Mouse (Mus musculus) heart, embryonic 16.5 days (tissue): ENCODE results near the gene Egfem1. TPM values are rescaled to one million over a fixed set of nuclear protein-coding genes. Genes with fewer than 3 reads are reported as not detected.

Experiments
- ATAC-seq: fragments of 200-750 bp; cut with Nextera tagmentation; replicated peaks from 2 replicates; pipeline ENCODE4 v1.8.0; 2017; ENCODE audit warnings: moderate number of reproducible peaks; ENCODE audit not compliant: insufficient read depth, low FRiP score; ENCODE audit errors: extremely low read depth
- H3K27ac ChIP-seq: fragments of 300-500 bp; sonication (generic); 2 replicates; pipeline ENCODE4 v1.5.1; 2014; ENCODE audit warnings: mild to moderate bottlenecking, low read length, control low read depth, moderate library complexity
- H3K27me3 ChIP-seq: fragments of 300-500 bp; sonication (generic); 2 replicates; pipeline ENCODE4 v1.6.1; 2014; ENCODE audit warnings: low read length, mixed read lengths; ENCODE audit not compliant: control insufficient read depth, insufficient read depth
- H3K36me3 ChIP-seq: fragments of 300-500 bp; sonication (generic); 2 replicates; pipeline ENCODE4 v1.6.1; 2014; ENCODE audit not compliant: control insufficient read depth, insufficient read depth
- H3K4me1 ChIP-seq: fragments of 300-500 bp; sonication (generic); 2 replicates; pipeline ENCODE4 v1.6.1; 2014; ENCODE audit warnings: low read length, mixed read lengths; ENCODE audit not compliant: control insufficient read depth, insufficient read depth
- H3K4me2 ChIP-seq: fragments of 300-500 bp; sonication (generic); 2 replicates; pipeline ENCODE4 v1.6.1; 2014; ENCODE audit warnings: low read depth, mild to moderate bottlenecking, control low read depth, low read length
- H3K4me3 ChIP-seq: fragments of 300-500 bp; sonication (generic); 2 replicates; pipeline ENCODE4 v1.5.1; 2014; ENCODE audit warnings: mild to moderate bottlenecking, control low read depth, low read length
- H3K9ac ChIP-seq: fragments of 300-500 bp; sonication (generic); 2 replicates; pipeline ENCODE4 v1.6.1; 2014; ENCODE audit warnings: low read length, control low read depth
- H3K9me3 ChIP-seq: fragments of 300-500 bp; sonication (generic); replicated peaks from 2 replicates; pipeline ENCODE4 v1.6.1; 2016; ENCODE audit warnings: low read length; ENCODE audit not compliant: control insufficient read depth
- WGBS: fragments of 180-500 bp; shearing (Covaris S2); extraction: QIAGEN DNeasy Blood & Tissue Kit; methylation state at CpG from one replicate; pipeline ENCODE4 v1.1.7; 2014; 5-methylcytosine and 5-hydroxymethylcytosine counted together
- polyA plus RNA-seq: library from polyadenylated mRNA; unstranded; fragments of >200 nt; fragmentation: Nextera tagmentation; extraction: Ambion mirVana; gene quantifications from 2 replicates; pipeline ENCODE4 v1.2.1, GENCODE M21; 2015

The Egfem1 gene
- polyA plus RNA-seq, 1 experiment from 2014 or later = 0.95 TPM

DNA sequence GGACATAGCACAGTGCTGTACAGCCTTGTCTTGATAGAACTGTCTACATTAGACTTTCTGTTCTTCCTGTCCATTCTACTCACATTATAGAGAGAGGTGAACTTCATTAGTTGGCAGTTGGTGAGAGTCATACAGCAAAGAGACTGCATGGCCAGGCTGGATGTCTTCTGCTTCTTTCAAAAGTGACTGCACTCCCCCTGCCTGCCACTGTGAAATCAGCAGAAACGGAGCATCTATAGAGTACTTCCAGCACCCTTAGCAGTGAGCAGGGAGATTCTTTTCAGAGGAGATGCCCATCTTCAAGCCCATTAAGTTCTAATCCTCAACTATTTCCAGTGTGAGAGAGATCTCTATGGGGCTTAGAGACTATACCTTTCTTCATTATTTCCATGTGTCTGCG is 147.9 kb downstream of the Egfem1 start:
- H3K36me3 ChIP-seq = no peaks in the 10 kb centered on the region
- H3K4me1 ChIP-seq = no peaks in the 10 kb centered on the region
- no peak overlapping the region for H3K4me3 ChIP-seq
- H3K27ac ChIP-seq = no peak overlapping the region
- no peaks in the 10 kb centered on the region for H3K9me3 ChIP-seq
- no peak for ATAC-seq
- H3K9ac ChIP-seq = no peak overlapping the region
- WGBS = 55% methylated on average over 2 of the region's 2 CpGs
- no peaks in the 10 kb centered on the region for H3K27me3 ChIP-seq
- H3K4me2 ChIP-seq = no peak overlapping the region

DNA sequence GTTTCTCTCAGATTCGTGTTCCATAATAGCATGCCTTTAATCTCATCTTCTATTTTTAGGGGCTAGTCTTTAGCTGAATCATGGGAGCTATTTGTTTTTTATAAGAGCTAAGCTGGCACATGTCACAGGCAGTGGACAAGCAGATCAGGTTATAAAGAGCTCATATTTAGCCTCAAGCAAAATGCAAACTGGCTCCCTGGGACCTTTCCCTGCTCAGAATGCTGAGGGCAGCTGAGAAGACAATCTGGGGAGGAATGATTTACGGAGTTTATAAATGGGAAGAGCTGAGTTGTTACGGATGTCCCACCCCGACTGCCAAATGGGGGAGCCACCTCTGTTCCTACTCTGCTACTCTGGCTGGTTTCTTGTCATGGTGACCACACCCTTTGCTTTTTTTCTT is 153.7 kb downstream of the Egfem1 start:
- WGBS = 65% methylated on average over 4 of the region's 4 CpGs

DNA sequence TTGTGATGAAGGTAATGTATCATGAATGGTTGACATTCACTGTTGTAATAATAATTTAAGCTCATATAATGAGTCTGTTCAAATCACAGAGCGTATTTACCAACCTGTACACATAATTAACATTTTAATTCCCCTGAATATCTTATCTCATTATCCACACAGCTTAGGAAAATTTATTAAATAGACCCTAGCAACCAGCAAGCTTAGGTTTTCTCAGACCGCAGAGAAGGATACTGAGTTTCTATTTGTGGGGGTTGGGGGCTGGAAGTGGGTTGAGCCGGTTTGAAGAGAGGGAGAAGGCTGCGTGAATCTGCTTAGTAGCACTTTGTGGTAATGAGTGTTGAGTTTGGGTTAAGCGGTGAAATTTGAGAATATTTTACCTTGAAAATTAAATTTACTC is 154.7 kb downstream of the Egfem1 start:
- ATAC-seq = no peak

More for the DNA sequence above, 153.7 kb downstream of the Egfem1 start:
- no peak for ATAC-seq
- no peaks in the 10 kb centered on the region for H3K9me3 ChIP-seq
- H3K4me3 ChIP-seq = no peak overlapping the region
- H3K36me3 ChIP-seq = no peaks in the 10 kb centered on the region
- H3K4me2 ChIP-seq = no peak overlapping the region
- no peaks in the 10 kb centered on the region for H3K4me1 ChIP-seq
- H3K27me3 ChIP-seq = no peaks in the 10 kb centered on the region
- no peak overlapping the region for H3K27ac ChIP-seq
- no peak overlapping the region for H3K9ac ChIP-seq

DNA sequence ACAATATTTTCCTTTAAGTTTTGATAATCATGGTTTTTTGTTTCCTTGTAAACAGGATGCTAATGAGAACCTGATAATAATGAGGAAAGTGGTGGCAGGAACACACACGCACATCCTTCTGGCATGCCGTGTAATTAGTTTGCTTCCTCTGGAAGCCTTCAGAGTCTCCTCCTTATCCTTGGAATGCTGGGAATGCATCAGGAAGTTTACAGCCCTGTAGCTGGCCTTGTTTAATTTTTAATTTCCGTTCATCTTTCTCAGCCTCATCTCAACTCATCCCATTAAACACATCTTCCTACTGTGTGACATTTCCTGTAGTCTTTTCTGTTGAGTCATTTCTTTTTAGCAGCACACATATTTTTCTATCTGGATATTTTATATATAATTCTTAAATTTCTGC is 161.8 kb downstream of the Egfem1 start:
- H3K27me3 ChIP-seq = no peaks in the 10 kb centered on the region
- H3K27ac ChIP-seq = no peak overlapping the region
- no peak overlapping the region for H3K9ac ChIP-seq
- H3K36me3 ChIP-seq = no peaks in the 10 kb centered on the region
- H3K4me2 ChIP-seq = no peak overlapping the region
- no peak overlapping the region for H3K4me3 ChIP-seq
- no peaks in the 10 kb centered on the region for H3K9me3 ChIP-seq
- no peak for ATAC-seq
- WGBS = 15% methylated on average over 3 of the region's 3 CpGs
- H3K4me1 ChIP-seq = no peaks in the 10 kb centered on the region

More for the DNA sequence above, 154.7 kb downstream of the Egfem1 start:
- Histone ChIP-seq H3K27me3 (no peaks in the 10 kb centered on the region), H3K4me3 (no peak overlapping the region), H3K9ac (no peak overlapping the region), H3K9me3 (no peaks in the 10 kb centered on the region), H3K4me1 (no peaks in the 10 kb centered on the region), H3K36me3 (no peaks in the 10 kb centered on the region), H3K4me2 (no peak overlapping the region), H3K27ac (no peak overlapping the region)
- WGBS = 80% methylated on average over 5 of the region's 5 CpGs

DNA sequence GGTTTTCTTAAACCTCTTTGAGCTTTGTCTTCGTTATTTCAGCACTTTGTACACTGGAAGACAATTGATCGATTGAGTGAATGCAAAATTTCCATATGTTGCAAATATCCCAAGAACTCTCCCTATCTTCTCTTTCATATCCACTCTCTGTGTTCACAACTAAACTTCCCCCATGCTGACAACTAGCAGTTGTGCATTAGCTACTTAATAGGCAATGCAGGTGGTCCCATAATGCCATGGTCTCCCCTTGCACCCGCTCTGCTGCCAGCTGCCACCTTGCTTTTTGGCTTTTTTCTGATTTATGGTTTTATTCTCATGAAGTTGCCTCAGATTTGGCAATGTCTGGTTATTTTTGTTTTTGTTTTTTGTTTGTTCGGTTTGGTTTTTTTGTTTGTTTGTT is 209.8 kb downstream of the Egfem1 start:
- H3K9ac ChIP-seq = no peak overlapping the region
- no peaks in the 10 kb centered on the region for H3K9me3 ChIP-seq
- no peak overlapping the region for H3K27ac ChIP-seq
- H3K27me3 ChIP-seq = no peaks in the 10 kb centered on the region
- 78% methylated on average over 4 of the region's 4 CpGs for WGBS
- H3K4me2 ChIP-seq = no peak overlapping the region
- no peak for ATAC-seq
- H3K4me3 ChIP-seq = no peak overlapping the region
- H3K36me3 ChIP-seq = no peaks in the 10 kb centered on the region
- no peaks in the 10 kb centered on the region for H3K4me1 ChIP-seq

DNA sequence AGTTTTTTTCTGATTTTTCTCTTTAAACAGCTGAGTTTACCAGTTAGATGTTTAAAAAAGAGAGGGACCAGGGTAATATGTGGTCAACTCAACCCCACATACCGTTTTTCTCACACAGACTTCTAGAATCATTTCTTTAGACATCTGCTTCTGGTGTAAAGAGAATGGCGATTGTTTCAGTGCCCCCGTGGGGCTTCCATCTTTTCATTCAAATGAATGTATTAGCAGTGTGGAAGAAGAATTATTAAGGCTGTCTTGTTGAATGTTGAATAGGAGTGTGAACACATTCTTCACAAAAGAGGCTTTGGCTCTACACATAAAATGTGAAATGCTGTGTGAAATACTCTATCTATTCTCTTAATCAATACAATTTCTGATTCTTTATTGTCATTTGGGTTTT is 210.4 kb downstream of the Egfem1 start:
- H3K4me2 ChIP-seq = no peak overlapping the region
- H3K4me3 ChIP-seq = no peak overlapping the region
- WGBS = 77% methylated on average over 3 of the region's 3 CpGs
- H3K27me3 ChIP-seq = no peaks in the 10 kb centered on the region
- ATAC-seq = no peak
- H3K36me3 ChIP-seq = no peaks in the 10 kb centered on the region
- H3K4me1 ChIP-seq = no peaks in the 10 kb centered on the region
- no peak overlapping the region for H3K27ac ChIP-seq
- no peak overlapping the region for H3K9ac ChIP-seq
- H3K9me3 ChIP-seq = no peaks in the 10 kb centered on the region

DNA sequence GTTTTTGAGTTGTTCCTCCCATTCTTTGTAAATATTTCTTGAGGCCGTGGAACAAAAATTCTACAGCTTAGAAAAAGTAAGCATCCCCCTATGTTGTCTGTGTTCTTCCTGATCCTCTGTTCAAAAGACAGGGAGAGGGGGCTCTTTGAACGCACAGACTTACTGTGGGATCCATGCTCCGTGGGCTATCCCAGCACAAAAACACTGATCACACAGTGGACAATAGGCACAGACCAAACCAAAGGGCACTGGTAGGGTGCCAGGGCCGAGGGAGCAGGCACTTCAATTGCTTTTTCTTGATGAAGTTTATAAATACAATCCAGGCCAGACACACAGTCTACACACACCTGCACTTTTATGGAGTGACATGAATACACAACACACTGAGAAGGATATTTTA is 211.4 kb downstream of the Egfem1 start:
- no peaks in the 10 kb centered on the region for H3K4me1 ChIP-seq
- H3K27ac ChIP-seq = no peak overlapping the region
- ATAC-seq = no peak
- no peak overlapping the region for H3K4me2 ChIP-seq
- no peak overlapping the region for H3K4me3 ChIP-seq
- H3K36me3 ChIP-seq = no peaks in the 10 kb centered on the region
- no peaks in the 10 kb centered on the region for H3K27me3 ChIP-seq
- H3K9ac ChIP-seq = no peak overlapping the region
- no peaks in the 10 kb centered on the region for H3K9me3 ChIP-seq
- 75% methylated on average over 4 of the region's 4 CpGs for whole genome bisulfite sequencing

DNA sequence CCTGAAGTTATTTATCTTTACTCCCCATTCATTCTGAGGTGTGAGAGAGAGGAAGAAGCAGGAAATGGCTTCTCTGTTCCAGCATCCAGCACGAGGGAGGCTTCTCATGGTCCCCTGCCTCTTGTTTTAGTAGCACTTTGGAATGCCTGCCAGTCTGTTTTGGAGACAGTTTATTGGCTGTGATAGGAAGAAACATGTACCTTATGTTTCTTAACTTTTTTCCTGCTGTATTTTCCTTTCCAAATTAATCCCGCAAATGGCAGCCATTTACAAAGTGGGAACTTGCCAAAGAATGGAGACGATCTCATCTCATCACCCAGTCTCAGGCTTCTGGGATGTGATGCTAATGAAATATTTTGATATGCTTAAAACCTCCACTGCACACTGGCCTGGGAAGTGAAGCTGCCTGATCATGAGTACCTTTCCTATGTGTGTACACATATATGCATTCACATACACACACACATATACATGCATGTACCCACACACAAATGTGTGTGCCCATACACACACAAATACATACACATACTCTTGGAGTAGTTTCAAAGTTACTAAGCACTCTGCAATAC is 260.5 kb downstream of the Egfem1 start:
- WGBS = 60% methylated on average over 3 of the region's 3 CpGs

DNA sequence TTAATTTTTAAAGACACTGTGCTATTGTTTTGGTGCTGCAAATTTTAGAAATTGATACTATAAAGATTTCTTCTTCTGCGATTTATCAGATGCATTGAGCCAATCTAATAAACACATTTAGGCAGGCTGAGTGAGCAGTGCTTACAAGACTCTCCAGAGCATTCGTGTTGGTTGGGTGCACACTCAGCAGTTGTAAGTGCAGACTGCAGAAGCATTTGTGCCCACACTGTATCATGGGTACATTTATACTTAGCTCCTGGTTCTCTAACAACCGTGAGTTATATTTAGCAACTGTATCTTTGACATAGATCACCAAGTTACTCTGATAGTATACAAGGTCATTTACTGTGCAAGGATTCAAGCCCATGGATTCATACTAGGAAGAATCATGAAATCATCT is 264.0 kb downstream of the Egfem1 start:
- Histone ChIP-seq H3K27ac (no peak overlapping the region), H3K4me3 (no peak overlapping the region), H3K9me3 (no peaks in the 10 kb centered on the region), H3K36me3 (no peaks in the 10 kb centered on the region), H3K27me3 (no peaks in the 10 kb centered on the region), H3K4me2 (no peak overlapping the region), H3K4me1 (no peaks in the 10 kb centered on the region), H3K9ac (no peak overlapping the region)
- ATAC-seq = no peak
- 67% methylated on average over 3 of the region's 3 CpGs for WGBS

More for the DNA sequence above, 260.5 kb downstream of the Egfem1 start:
- Histone ChIP-seq H3K27ac (no peak overlapping the region), H3K36me3 (no peaks in the 10 kb centered on the region), H3K4me3 (no peak overlapping the region), H3K9ac (no peak overlapping the region), H3K4me1 (no peaks in the 10 kb centered on the region), H3K27me3 (no peaks in the 10 kb centered on the region), H3K9me3 (no peaks in the 10 kb centered on the region), H3K4me2 (no peak overlapping the region)
- no peak for ATAC-seq
